ENCODE assay signal across 14 mouse cellular contexts in the genomic region with DNA sequence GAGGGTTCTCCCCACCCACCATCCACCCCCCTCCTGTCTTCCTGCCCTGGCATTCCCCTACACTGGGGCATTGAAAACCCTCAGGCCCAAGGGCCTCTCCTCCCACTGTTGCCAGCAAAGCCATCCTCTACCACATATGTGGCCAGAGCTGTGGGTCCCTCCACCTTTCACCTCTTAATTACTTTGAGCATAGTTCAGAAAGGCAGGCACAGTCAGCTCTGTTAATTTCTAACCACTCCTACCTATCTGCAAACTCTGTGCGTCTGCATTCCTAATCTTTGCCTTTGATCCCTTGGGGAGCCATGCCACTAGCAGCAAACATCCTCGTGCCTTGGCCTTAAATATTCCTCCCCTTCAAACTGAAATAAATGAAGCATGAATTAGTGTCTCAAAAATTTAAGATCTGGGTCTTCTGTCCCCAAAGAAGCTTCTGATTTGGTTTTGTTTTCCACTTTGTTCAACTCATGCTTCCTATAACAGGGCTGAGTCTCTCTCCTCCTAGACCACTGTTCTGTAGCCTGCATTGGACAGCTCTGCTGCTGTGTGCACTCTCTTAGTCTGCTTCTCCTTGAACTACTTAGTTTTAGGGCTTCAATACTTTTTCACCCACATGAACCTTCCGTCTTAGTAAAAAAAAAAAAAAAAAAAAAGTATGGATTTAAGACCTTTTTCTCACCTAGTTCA. TPM values are rescaled to one million over a fixed set of nuclear protein-coding genes. Genes with fewer than 3 reads are reported as not detected.
DNase-seq lines count a peak whose midpoint lies in the region; ATAC-seq and TF ChIP-seq lines count a peak whose summit lies in the region.
"Had no signal": no experiment of that assay in that cellular context is flagged by ENCODE, and none has a peak within 500 bp of the region (broad histone marks: within the 10 kb centered on the region; RNA-seq: fewer than 3 reads in every experiment).

No protein-coding gene starts in this region.

- TF ChIP-seq EP300 in liver, embryonic 14.5 days (IDR thresholded peaks at IDR 0.05; ENCODE audit: low read depth): no peak

- no peaks in the 10 kb centered on the region for H3K4me1 ChIP-seq in intestine, embryonic 14.5 days (replicated peaks; ENCODE audit: control insufficient read depth, insufficient read depth, low read length)
- H3K4me1 ChIP-seq in kidney, embryonic 14.5 days (ENCODE audit: control insufficient read depth, insufficient read depth, low read length): no peaks in the 10 kb centered on the region
- no peaks in the 10 kb centered on the region; a peak in 1 of 4 replicates for H3K4me1 ChIP-seq in liver, embryonic 14.5 days (replicated peaks; ENCODE audit: control insufficient read depth in 2 of 2, insufficient read depth in 2 of 2, low read length in 1 of 2)
- no peaks in the 10 kb centered on the region for H3K4me1 ChIP-seq in hindbrain, embryonic 14.5 days (replicated peaks; ENCODE audit: control insufficient read depth, insufficient read depth, low read length)

- no peak for TF ChIP-seq CTCF in liver, embryonic 14.5 days (IDR thresholded peaks at IDR 0.05; ENCODE audit: low read depth)

- no peak overlapping the region for H3K4me2 ChIP-seq in intestine, embryonic 14.5 days (ENCODE audit: low read length)
- no peak overlapping the region for H3K4me2 ChIP-seq in kidney, embryonic 14.5 days (replicated peaks; ENCODE audit: low read depth, low read length)
- H3K4me2 ChIP-seq in liver, embryonic 14.5 days (ENCODE audit: low read depth): no peak overlapping the region
- no peak overlapping the region for H3K4me2 ChIP-seq in hindbrain, embryonic 14.5 days (replicated peaks)
- H3K4me2 ChIP-seq: hindbrain, embryonic 12.5 days; midbrain, embryonic 12.5 days had no signal

- H3K4me3 ChIP-seq in intestine, embryonic 14.5 days (ENCODE audit: low read depth, low read length): no peak overlapping the region
- H3K4me3 ChIP-seq in kidney, embryonic 14.5 days (ENCODE audit: low read length): no peak overlapping the region
- H3K4me3 ChIP-seq in liver, embryonic 14.5 days (ENCODE audit: insufficient read depth in 1 of 2, low read depth in 2 of 2, low read length in 2 of 2): no peak overlapping the region
- no peak overlapping the region for H3K4me3 ChIP-seq in hindbrain, embryonic 14.5 days (replicated peaks; ENCODE audit: low read length)
- H3K4me3 ChIP-seq: hindbrain, embryonic 12.5 days; layer of hippocampus, adult 2 months; midbrain, embryonic 12.5 days had no signal

- no peaks in the 10 kb centered on the region for H3K27me3 ChIP-seq in intestine, embryonic 14.5 days (replicated peaks; ENCODE audit: control insufficient read depth, insufficient read depth, low read length)
- H3K27me3 ChIP-seq in kidney, embryonic 14.5 days (ENCODE audit: control insufficient read depth, insufficient read depth, low read length): no peaks in the 10 kb centered on the region
- H3K27me3 ChIP-seq in liver, embryonic 14.5 days (ENCODE audit: control insufficient read depth, insufficient read depth, low read length): no peaks in the 10 kb centered on the region
- no peaks in the 10 kb centered on the region for H3K27me3 ChIP-seq in hindbrain, embryonic 14.5 days (ENCODE audit: control insufficient read depth, insufficient read depth, low read length)
- H3K27me3 ChIP-seq: hindbrain, embryonic 12.5 days; midbrain, embryonic 12.5 days had no signal

- H3K27ac ChIP-seq in intestine, embryonic 14.5 days (ENCODE audit: low read depth): no peak overlapping the region
- no peak overlapping the region for H3K27ac ChIP-seq in kidney, embryonic 14.5 days (ENCODE audit: low read depth, low read length)
- no peak overlapping the region for H3K27ac ChIP-seq in liver, embryonic 14.5 days
- H3K27ac ChIP-seq in hindbrain, embryonic 14.5 days: no peak overlapping the region
- H3K27ac ChIP-seq: hindbrain, embryonic 12.5 days; layer of hippocampus, adult 2 months; midbrain, embryonic 12.5 days had no signal

- peak; percentile 58 for ATAC-seq in intestine, embryonic 14.5 days (replicated peaks; ENCODE audit: low FRiP score, low TSS enrichment, low read depth)
- peak; percentile 88; the same call in 1 of the 2 replicates for ATAC-seq in kidney, embryonic 14.5 days (ENCODE audit: low FRiP score, low TSS enrichment)
- 0 out of 2 replicates have a peak, but pooled peaks have one; percentile 23 for ATAC-seq in liver, embryonic 14.5 days (ENCODE audit: insufficient read depth)
- no peak for ATAC-seq in hindbrain, embryonic 14.5 days (ENCODE audit: low FRiP score)

- H3K36me3 ChIP-seq in intestine, embryonic 14.5 days (ENCODE audit: control insufficient read depth, insufficient read depth, low read length): no peaks in the 10 kb centered on the region
- H3K36me3 ChIP-seq in kidney, embryonic 14.5 days (ENCODE audit: control insufficient read depth, insufficient read depth, low read length): no peaks in the 10 kb centered on the region
- H3K36me3 ChIP-seq in liver, embryonic 14.5 days (replicated peaks; ENCODE audit: control insufficient read depth, insufficient read depth, low read depth): no peaks in the 10 kb centered on the region
- H3K36me3 ChIP-seq in hindbrain, embryonic 14.5 days (replicated peaks; ENCODE audit: control insufficient read depth, insufficient read depth): no peaks in the 10 kb centered on the region
- H3K36me3 ChIP-seq: hindbrain, embryonic 12.5 days; midbrain, embryonic 12.5 days had no signal

- peak; percentile 41 for DNase-seq in heart, adult 11 months
- DNase-seq in heart, adult 8-10 months (ENCODE audit: low spot score): no peak
- DNase-seq in intestine, embryonic 14.5 days (ENCODE audit: low spot score): no peak
- DNase-seq in liver, embryonic 14.5 days (ENCODE audit: low read depth in 3 of 3, low spot score in 3 of 3): no peak
- no peak for DNase-seq in retina, embryonic 14.5 days (ENCODE audit: low spot score)
- no peak for DNase-seq in cerebellum, postnatal 4 days (ENCODE audit: low spot score in 2 of 2)
- no peak for DNase-seq in hindbrain, embryonic 14.5 days (ENCODE audit: low spot score)
- DNase-seq: cerebellum, adult 2 months; right cerebral cortex, postnatal 14 days; thymus, postnatal 36 days had no signal

- WGBS in intestine, embryonic 14.5 days: 29% methylated on average over 3 of the region's 3 CpGs
- WGBS in kidney, embryonic 14.5 days: 30% methylated on average over 3 of the region's 3 CpGs
- 48% methylated on average over 3 of the region's 3 CpGs for WGBS in liver, embryonic 14.5 days (ENCODE audit: insufficient replicate concordance)
- 38% methylated on average over 3 of the region's 3 CpGs for WGBS in hindbrain, embryonic 14.5 days

- no peak overlapping the region for H3K9ac ChIP-seq in intestine, embryonic 14.5 days (ENCODE audit: low read length)
- H3K9ac ChIP-seq in kidney, embryonic 14.5 days (ENCODE audit: low read depth, low read length): no peak overlapping the region
- no peak overlapping the region for H3K9ac ChIP-seq in liver, embryonic 14.5 days (replicated peaks)
- H3K9ac ChIP-seq in hindbrain, embryonic 14.5 days: no peak overlapping the region
- H3K9ac ChIP-seq: hindbrain, embryonic 12.5 days; midbrain, embryonic 12.5 days had no signal

- H3K9me3 ChIP-seq in intestine, embryonic 14.5 days (ENCODE audit: control insufficient read depth, low read length): no peaks in the 10 kb centered on the region
- H3K9me3 ChIP-seq in kidney, embryonic 14.5 days (ENCODE audit: control insufficient read depth, low read length): no peaks in the 10 kb centered on the region
- no peaks in the 10 kb centered on the region for H3K9me3 ChIP-seq in liver, embryonic 14.5 days (ENCODE audit: control insufficient read depth, low read length)
- no peaks in the 10 kb centered on the region for H3K9me3 ChIP-seq in hindbrain, embryonic 14.5 days (ENCODE audit: control insufficient read depth, low read length)
- H3K9me3 ChIP-seq: hindbrain, embryonic 12.5 days; midbrain, embryonic 12.5 days had no signal

RNA-seq across cellular contexts. Expression of a gene that starts 9.1 kb away (rescaled TPM):
- total RNA-seq in heart, adult 8-10 months (2022): 1 to 10 TPM; 5.8 to 7.5 (median 6.0) TPM
- 26.5 and 47.1 TPM in 2 replicates for polyA plus RNA-seq in intestine, embryonic 14.5 days (2014; fragmentation: Nextera tagmentation; extraction: Ambion mirVana)
- polyA plus RNA-seq in kidney, embryonic 14.5 days (2014; fragmentation: Nextera tagmentation; extraction: Ambion mirVana): 43.5 and 50.9 TPM in 2 replicates
- polyA plus RNA-seq in liver, embryonic 14.5 days (2012; rRNA removed): 2.0 and 2.5 TPM in 2 replicates
- polyA plus RNA-seq in liver, embryonic 14.5 days (2014; fragmentation: Nextera tagmentation; extraction: Ambion mirVana): 4.6 and 5.1 TPM in 2 replicates
- 34.4 and 37.0 TPM in 2 replicates for polyA plus RNA-seq in hindbrain, embryonic 14.5 days (2014; fragmentation: Nextera tagmentation; extraction: Ambion mirVana)
